Mouse (Mus musculus) CD8-positive naive resting alpha-beta T cell, adult 2 months (primary cell): ENCODE data around the gene Cyb561.

Experiments
- DNase-seq, 2 experiments: peaks; one replicate each; pipeline ENCODE4 v3.0.0; 2022; ENCODE audit warnings: low read depth in 2 of 2, low spot score in 2 of 2

The Cyb561 gene

GRCm38 (mm10) chr11:105952911-105953386 is at the start of gene Cyb561:
TSS of gene Cyb561 (minus strand) at chr11:105953336.
- DNase-seq = no peak

GRCm38 (mm10) chr11:106001718-106002117 is 48.6 kb upstream of the Cyb561 start:
- DNase-seq = peak in 1 of 2 experiments; percentile 44

- DNase-seq = no peak
These were observed 46.9 kb upstream of the Cyb561 start for GRCm38 (mm10) chr11:106000062-106000461.

- no peak for DNase-seq
These were observed 41.2 kb upstream of the Cyb561 start, which contains the start of gene Ace3 for GRCm38 (mm10) chr11:105994375-105994774. TSS of gene Ace3 (plus strand) at chr11:105994675.

GRCm38 (mm10) chr11:105990231-105990630 is 37.1 kb upstream of the Cyb561 start:
- DNase-seq = no peak

GRCm38 (mm10) chr11:105989446-105989845 is 36.3 kb upstream of the Cyb561 start:
- DNase-seq = no peak

- DNase-seq = no peak
These were observed 34.3 kb upstream of the Cyb561 start for GRCm38 (mm10) chr11:105987446-105987845.

GRCm38 (mm10) chr11:105984452-105984851 is 31.3 kb upstream of the Cyb561 start:
- DNase-seq = no peak

GRCm38 (mm10) chr11:105978634-105979033 is 25.5 kb upstream of the Cyb561 start:
- DNase-seq = no peak

GRCm38 (mm10) chr11:105978232-105978631 is 25.1 kb upstream of the Cyb561 start:
- DNase-seq = no peak

- DNase-seq = no peak
These were observed 22.5 kb upstream of the Cyb561 start for GRCm38 (mm10) chr11:105975636-105976035.

- DNase-seq = no peak
These were observed 21.9 kb upstream of the Cyb561 start for GRCm38 (mm10) chr11:105975050-105975449.

GRCm38 (mm10) chr11:105974593-105974992 is 21.5 kb upstream of the Cyb561 start:
- DNase-seq = no peak

GRCm38 (mm10) chr11:105969516-105969915 is 16.4 kb upstream of the Cyb561 start:
- peak in 1 of 2 experiments; percentile 8 for DNase-seq

GRCm38 (mm10) chr11:105968948-105969347 is 15.8 kb upstream of the Cyb561 start:
- no peak for DNase-seq

GRCm38 (mm10) chr11:105967741-105968574 is 14.8 kb upstream of the Cyb561 start, which contains the start of gene Ace:
TSS of gene Ace (plus strand) at chr11:105967945.
- no peak for DNase-seq

GRCm38 (mm10) chr11:105966288-105966687 is 13.2 kb upstream of the Cyb561 start:
- no peak for DNase-seq

- DNase-seq = no peak
These were observed 11.6 kb upstream of the Cyb561 start for GRCm38 (mm10) chr11:105964691-105965090.

GRCm38 (mm10) chr11:105959355-105959754 is 6.2 kb upstream of the Cyb561 start:
- DNase-seq = no peak

- no peak for DNase-seq
These were observed 5.4 kb upstream of the Cyb561 start for GRCm38 (mm10) chr11:105958566-105958965.

- DNase-seq = no peak
These were observed 4.4 kb upstream of the Cyb561 start for GRCm38 (mm10) chr11:105957501-105957900.

GRCm38 (mm10) chr11:105955815-105956430 is 2.8 kb upstream of the Cyb561 start:
- DNase-seq = no peak
